Mouse (Mus musculus): ENCODE data around the gene Gabbr2.

GRCm38 (mm10) chr4:46837362-46837761 lies 154.3 kb downstream of the Gabbr2 start:
- TF ChIP-seq POLR2A (IDR thresholded peaks at IDR 0.05; ENCODE audit: control insufficient read depth, low read depth, low read length), result no peak
- TF ChIP-seq CTCF (IDR thresholded peaks at IDR 0.05; ENCODE audit: control insufficient read depth, insufficient read depth, insufficient replicate concordance, low read depth, low read length), result no peak

Measured in testis, adult 2 months (tissue).